Mouse (Mus musculus): ENCODE measurements around the gene Agrp.
A peak's percentile ranks its signal among the peaks of the same experiment; 100 is the strongest.

Agrp gene

DNA sequence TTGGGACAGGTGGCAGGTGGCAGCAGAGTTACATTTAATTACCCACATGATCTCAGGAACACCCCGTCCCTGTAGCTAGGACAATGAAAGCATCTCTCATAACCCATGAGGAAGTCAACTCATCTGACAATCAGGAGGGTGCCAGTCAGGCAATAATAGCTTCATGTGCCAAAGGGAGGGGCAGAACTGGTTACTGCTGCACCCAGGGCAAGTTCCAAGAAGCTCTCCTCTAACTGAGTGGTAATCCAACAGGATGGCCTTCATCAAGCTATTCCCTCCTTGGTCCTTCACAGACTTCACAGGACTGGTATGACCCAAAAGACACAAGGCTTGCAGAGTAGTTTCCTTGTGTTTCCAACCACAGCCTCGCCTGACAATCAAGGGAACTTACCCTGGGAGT lies 87.1 kb downstream of the Agrp start:
- DNase-seq (ENCODE audit: low read depth, low spot score) = no peak

- DNase-seq (ENCODE audit: low read depth, low spot score) = no peak
Observed at GRCm38 (mm10) chr8:105549506-105549905, 87.7 kb downstream of the Agrp start.

- DNase-seq (ENCODE audit: low read depth, low spot score) = no peak
Observed at GRCm38 (mm10) chr8:105546384-105547350, 90.5 kb downstream of the Agrp start.

DNA sequence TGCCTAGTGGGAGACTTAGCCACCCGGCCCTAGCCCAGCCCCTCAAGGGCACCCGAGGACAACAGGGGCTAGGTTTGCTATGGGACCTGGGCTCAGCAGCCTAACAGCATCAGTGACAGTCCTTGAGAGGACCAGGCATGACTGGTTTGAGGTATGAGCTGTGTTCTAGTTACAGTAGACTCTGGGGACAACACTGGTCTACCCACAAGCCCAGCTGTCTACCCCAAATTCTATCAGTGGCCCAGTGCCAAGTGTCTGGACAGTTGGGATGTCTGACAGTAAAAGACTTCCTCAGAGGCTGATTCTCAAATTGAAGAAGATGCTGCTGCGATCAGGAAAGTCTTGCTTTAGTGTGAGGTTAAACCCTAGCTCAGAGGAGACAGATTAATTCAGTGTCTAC lies 91.9 kb downstream of the Agrp start:
- DNase-seq (ENCODE audit: low read depth, low spot score) = no peak

- DNase-seq (ENCODE audit: low read depth, low spot score) = no peak
Observed at GRCm38 (mm10) chr8:105544544-105545205, 92.5 kb downstream of the Agrp start.

DNA sequence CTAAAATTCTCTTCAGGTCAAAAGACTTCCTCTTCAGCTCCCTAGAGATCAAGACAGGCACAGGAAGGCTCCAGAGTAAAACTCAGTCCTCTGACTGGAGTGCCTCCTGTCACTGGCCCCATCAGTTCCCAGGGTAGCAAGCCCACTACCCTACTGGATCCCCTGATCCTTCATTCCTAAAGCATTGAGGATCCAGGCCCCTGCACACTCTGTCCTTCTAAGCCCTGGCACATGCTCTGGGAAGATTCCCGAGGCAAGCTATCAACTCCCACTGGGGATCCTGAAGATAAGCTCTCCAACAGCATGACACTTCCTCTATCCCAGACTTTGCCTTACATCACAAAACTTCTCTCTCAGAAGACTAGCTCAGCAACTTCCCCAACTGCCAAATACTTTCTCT lies 93.5 kb downstream of the Agrp start:
- DNase-seq (ENCODE audit: low read depth, low spot score) = no peak

DNA sequence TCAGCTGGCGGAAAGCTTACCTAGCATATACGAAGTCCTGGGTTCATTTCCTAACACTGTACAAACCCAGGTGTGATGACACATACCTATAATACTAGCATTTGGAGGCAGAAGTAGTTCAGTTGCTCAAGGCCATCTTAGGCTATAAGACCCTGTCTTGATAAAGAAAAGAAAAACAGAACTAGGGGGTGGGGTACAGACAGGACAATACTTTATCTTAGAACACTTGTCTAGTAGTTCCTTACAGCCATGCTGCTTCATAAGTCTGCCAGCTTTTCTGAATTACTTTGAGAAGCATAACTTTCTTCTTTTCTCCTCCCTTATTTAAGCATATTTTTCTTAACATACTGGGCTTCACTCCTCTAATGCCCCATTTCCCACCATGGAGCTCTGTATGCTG lies 94.4 kb downstream of the Agrp start:
- DNase-seq (ENCODE audit: low read depth, low spot score) = no peak

- DNase-seq (ENCODE audit: low read depth, low spot score) = no peak
Observed at GRCm38 (mm10) chr8:105542032-105542656, 95.0 kb downstream of the Agrp start.

- DNase-seq (ENCODE audit: low read depth, low spot score) = no peak
Observed at GRCm38 (mm10) chr8:105538940-105539339, 98.3 kb downstream of the Agrp start.

DNA sequence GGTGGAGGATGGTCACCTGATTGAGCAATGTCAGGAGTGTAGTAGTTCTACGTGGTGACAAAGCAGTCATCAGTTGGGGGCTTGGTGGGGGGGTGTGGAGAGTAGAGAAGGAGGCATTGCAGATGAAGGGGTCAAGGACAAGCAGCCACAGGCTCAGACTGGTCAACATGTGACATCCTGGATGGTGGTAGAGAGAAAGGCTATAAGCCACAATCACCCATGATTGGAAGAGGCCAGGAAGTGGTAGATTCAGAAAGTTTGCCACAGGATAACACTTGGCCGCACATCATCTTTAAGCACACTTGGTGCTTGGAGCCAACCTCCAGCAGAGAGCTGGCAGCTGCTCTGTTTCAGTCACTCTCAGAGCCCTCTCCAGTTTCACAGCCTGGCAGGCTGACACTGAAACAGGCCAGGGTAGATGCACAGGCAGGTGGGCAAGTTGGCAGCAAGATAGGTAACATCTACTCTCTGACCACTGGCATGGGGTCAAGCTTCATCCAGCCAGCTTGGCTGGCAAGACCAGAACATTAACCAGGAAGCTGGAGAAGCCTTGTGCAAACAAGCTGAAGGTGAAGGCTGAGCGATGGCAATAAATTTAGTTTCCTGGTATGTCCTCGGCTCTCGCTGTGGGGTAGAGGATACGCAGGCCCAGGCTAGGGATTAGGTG lies 100.0 kb downstream of the Agrp start:
- no peak for DNase-seq (ENCODE audit: low read depth, low spot score)

GRCm38 (mm10) chr8:105536546-105536945 lies 100.6 kb downstream of the Agrp start:
- no peak for DNase-seq (ENCODE audit: low read depth, low spot score)

GRCm38 (mm10) chr8:105533892-105534329 lies 103.3 kb downstream of the Agrp start:
- peak; percentile 75 for DNase-seq (ENCODE audit: low read depth, low spot score)

DNA sequence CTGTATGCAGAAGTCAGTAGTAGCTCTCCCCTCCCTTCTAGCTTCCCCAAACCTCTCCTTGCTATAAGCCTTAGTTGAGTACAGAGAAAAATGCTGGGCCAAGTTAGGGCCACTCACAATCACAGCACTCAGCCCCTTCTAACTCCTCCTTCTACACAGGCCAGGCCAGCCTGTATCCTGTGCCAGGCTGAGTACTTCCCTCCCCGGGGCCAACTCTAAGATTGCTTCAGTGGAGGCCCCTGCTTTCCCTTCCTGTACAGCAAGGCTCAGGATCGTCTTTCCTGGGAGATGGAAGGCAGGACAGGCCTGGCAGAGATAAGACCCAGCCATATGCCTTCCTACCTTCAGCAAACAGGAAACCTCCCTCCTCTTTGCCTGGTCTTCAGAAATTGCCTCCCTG lies 103.8 kb downstream of the Agrp start:
- no peak for DNase-seq (ENCODE audit: low read depth, low spot score)

- DNase-seq (ENCODE audit: low read depth, low spot score) = peak; percentile 62
Observed at GRCm38 (mm10) chr8:105531774-105532173, 105.4 kb downstream of the Agrp start.

- DNase-seq (ENCODE audit: low read depth, low spot score) = no peak
Observed at GRCm38 (mm10) chr8:105529271-105529670, 107.9 kb downstream of the Agrp start.

DNA sequence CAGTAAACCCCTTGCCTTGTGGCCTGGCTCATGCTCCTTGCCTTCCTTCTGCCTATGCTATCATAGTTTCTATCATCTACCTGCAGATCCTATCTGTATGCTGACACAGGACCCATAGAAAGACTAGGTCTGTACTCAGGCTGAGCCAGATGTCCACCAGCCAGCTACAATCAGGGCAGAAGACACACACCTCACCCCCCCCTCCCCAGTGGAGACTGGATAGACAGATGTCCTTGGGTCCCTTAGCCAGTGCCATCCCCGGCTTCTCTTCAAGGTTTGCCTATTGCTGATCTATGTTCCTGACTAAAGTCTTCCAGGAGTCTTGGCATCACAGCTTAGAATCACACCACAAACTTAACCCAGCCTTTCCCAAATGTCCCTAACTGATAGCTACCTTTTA lies 109.0 kb downstream of the Agrp start:
- no peak for DNase-seq (ENCODE audit: low read depth, low spot score)

- DNase-seq (ENCODE audit: low read depth, low spot score) = no peak
Observed at GRCm38 (mm10) chr8:105527110-105527509, 110.1 kb downstream of the Agrp start.

GRCm38 (mm10) chr8:105522890-105523289 lies 114.3 kb downstream of the Agrp start:
- DNase-seq (ENCODE audit: low read depth, low spot score) = no peak

DNA sequence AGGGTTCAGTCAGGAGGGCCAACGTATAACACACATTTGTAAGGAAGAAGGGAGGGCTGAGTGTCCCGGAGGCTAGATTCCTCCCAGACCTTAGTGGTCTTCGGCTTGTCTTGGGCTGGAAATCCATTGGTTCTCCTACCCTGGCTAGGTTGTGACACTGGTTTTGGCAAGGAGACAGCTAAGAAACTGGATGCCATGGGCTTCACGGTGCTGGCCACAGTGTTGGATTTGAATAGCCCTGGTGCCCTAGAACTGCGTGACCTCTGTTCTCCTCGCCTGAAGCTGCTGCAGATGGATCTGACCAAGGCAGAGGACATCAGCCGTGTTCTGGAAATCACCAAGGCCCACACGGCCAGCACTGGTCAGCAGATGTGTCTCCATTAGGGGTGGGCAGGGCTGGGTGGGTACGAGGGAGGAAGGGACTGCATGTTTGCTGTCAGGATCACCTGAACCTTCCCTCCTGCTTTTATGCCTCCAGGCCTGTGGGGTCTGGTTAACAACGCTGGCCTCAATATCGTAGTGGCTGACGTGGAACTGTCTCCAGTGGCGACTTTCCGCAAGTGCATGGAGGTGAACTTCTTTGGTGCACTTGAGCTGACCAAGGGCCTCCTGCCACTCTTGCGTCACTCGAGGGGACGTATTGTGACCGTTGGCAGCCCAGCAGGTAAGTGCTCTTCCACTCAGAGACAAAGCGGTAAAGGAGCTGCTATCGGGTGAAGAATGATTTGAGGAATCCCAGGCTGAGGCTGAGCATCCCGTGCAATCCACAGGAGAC lies 115.0 kb downstream of the Agrp start:
- no peak for DNase-seq (ENCODE audit: low read depth, low spot score)

DNA sequence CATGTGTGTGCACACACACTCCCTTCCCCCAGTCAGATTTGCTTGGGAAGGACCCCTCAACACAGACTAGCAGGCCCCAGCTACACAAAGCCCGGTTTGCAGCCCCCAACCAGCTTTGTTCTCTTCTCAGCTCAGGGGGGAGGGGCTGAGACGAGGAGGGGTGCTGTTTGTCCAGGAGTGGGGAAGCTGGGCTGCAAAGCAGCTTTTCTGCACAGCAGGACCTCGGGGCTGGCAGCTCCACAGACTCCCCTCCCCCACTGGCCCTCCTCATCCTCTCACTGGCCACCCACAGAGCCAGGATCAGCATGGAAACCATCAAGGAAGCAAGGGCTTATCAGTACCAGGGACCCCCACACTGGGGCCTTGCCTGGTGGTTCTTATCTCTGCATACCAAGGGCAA lies 116.1 kb downstream of the Agrp start:
- DNase-seq (ENCODE audit: low read depth, low spot score) = no peak

DNA sequence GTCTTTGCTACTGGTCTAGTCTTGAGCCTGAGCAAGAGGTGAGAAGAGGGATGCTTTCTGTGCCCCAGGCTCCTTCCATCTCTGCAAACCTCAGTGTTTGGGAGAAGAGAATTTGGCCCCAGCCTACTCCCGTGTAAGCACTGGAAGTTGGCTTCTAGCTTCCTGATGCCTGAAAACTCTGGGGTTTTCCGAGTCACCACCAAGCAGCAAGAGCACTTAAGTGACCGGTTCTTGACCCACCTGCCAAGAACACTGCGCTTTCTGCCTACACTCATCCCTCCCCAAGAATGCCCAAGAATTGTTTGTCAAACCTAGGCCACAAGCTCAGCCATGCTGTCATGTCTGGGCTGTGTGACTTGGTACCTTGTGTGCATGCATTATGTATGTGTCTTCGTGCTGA lies 116.7 kb downstream of the Agrp start:
- DNase-seq (ENCODE audit: low read depth, low spot score) = no peak
